Mouse (Mus musculus): Measurements from ENCODE around the gene Tbc1d2.
"Not testable (repeated sequence)": the region's sequence is repeated elsewhere in the genome, so short reads cannot be mapped to it uniquely, and the experiment has no call there.

Tbc1d2 gene

DNA sequence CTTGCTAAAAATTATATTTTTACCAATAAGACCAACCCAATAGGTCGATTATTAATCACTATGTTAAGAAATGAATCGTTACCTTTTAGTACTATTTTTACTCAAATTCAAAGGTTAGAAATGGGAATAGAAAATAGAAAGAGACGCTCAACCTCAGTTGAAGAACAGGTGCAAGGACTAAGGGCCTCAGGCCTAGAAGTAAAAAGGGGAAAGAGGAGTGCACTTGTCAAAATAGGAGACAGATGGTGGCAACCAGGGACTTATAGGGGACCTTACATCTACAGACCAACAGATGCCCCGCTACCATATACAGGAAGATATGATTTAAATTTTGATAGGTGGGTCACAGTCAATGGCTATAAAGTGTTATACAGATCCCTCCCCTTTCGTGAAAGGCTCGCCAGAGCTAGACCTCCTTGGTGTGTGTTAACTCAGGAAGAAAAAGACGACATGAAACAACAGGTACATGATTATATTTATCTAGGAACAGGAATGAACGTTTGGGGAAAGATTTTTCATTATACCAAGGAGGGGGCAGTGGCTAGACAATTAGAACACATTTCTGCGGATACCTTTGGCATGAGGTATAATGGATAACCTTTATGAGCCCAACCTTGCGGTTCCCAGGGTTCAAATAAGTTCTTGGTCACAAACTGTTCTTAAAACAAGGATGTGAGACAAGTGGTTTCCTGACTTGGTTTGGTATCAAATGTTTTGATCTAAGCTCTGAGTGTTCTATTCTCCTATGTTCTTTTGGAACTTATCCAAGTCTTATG lies 74.3 kb downstream of the Tbc1d2 start:
- DNase-seq, result not testable (repeated sequence)

DNA sequence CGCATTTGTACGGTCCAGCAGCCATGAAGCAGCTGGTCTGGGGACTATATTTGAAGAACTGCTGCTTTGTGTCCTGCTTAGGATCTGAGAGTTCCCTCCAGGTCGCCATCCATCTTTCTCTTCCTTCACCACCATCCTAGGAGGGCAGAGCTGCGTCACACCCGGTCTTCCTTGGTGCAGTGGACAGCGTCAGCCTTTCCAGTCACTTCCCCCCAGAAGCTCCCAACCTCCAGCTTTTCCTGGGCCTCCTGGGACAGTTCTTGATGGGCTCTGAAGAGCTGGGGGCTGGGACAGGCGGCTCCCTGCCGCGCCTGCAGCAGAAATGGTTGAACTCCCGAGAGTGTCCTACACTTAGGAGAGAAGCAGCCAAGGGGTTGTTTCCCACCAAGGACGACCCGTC lies 75.2 kb downstream of the Tbc1d2 start:
- no peak for DNase-seq

- no peak for DNase-seq
These were observed 75.8 kb downstream of the Tbc1d2 start for GRCm38 (mm10) chr4:46574024-46574753.

DNA sequence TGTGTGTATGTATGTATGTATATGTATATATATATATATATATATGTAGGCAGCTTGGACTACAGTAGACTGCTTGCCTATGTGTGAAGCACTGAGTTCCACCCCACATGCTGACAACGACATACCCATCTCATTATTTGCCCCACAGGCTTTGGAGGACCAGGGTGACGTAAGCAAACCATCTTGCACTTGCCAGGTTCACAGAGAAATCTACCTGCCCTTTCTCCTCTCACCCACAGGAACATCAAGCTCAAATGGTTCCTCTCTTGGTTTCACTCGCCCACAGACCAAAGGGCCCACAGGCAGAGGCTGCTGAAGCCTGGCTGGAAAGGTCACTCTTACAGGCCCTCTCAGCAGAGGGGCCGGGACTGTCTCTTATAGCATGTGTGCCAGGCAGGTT lies 77.4 kb downstream of the Tbc1d2 start:
- no peak for DNase-seq

GRCm38 (mm10) chr4:46571744-46572143 lies 78.3 kb downstream of the Tbc1d2 start:
- DNase-seq, result no peak

GRCm38 (mm10) chr4:46569671-46570070 lies 80.3 kb downstream of the Tbc1d2 start:
- DNase-seq, result no peak

GRCm38 (mm10) chr4:46568169-46568568 lies 81.8 kb downstream of the Tbc1d2 start:
- no peak for DNase-seq

DNA sequence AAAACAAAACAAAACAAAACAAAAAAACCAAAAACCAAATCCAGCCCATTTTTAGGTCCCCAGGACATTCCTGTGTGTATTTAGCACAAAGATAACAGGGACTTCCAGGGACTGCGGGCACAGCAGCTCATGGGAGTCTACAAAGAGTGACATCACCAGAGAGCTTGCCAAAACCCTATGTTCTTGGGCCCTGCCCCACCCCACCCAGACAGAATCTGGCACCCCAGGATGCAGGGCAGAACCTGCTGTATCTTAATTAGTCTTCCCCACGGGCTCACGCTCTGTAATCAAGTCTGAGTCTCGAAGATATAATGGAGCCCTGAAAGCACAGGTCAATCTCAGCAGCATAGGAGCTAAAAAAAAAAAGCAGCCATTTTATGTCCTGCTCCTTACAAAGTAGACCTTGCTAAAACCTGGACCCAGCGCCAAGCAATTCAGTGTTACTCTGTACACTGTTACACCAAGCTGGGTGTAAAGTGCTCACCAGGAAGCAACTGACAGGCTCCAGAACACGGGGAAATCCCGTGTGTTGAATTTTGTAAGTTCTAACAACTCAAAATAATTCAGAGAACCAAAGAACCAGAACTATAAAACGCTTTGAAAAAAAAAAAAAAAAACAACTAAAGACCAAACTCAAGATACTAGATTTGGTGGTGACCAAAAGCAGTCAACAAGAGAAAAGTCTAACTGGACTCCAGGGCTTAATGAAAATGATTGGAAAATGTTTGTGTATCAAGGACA lies 82.9 kb downstream of the Tbc1d2 start:
- no peak for DNase-seq

- DNase-seq, result no peak
These were observed 84.5 kb downstream of the Tbc1d2 start for GRCm38 (mm10) chr4:46565393-46565955.

DNA sequence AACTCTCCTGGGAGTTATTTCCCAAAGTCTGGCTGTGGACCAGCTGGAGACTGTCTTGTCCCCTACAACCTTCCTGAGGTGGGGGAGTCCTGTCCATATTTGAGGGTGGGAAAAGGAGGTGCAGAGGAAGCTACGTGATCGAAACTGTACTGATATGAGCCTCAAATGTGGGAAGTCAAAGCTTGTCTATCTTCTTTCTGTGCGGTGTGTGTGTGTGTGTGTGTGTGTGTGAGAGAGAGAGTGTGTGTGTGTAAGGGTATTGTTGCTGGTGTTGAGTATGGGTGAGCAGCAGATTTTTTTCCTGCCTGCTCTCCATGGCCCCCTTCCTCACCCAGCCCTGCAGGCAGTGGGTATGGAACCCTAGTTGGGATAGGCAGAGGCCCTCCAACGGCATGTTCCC lies 85.8 kb downstream of the Tbc1d2 start:
- DNase-seq, result no peak

GRCm38 (mm10) chr4:46563847-46564246 lies 86.2 kb downstream of the Tbc1d2 start:
- no peak for DNase-seq

DNA sequence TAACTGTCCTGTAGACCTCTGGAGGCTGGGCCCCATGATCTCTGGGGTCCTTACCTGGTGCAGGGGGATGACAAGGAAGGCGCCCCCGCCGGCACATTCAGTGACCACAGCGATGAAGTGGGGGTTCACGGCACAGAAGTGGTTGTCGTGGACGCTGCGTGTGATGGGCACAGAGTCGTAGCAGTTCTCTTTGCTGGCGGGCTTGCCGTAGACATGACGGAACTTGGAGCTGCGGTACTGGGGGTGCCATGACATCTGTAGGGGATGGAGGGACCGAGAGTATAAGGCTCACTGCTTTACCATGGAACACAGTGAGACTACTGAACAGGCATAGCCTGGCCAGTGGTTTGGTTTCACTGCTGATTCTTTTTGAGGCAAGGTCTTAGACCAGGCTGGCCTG lies 87.2 kb downstream of the Tbc1d2 start:
- no peak for DNase-seq

- no peak for DNase-seq
These were observed 88.0 kb downstream of the Tbc1d2 start for GRCm38 (mm10) chr4:46562037-46562436.

GRCm38 (mm10) chr4:46560069-46560705 lies 89.8 kb downstream of the Tbc1d2 start:
- DNase-seq, result no peak

DNA sequence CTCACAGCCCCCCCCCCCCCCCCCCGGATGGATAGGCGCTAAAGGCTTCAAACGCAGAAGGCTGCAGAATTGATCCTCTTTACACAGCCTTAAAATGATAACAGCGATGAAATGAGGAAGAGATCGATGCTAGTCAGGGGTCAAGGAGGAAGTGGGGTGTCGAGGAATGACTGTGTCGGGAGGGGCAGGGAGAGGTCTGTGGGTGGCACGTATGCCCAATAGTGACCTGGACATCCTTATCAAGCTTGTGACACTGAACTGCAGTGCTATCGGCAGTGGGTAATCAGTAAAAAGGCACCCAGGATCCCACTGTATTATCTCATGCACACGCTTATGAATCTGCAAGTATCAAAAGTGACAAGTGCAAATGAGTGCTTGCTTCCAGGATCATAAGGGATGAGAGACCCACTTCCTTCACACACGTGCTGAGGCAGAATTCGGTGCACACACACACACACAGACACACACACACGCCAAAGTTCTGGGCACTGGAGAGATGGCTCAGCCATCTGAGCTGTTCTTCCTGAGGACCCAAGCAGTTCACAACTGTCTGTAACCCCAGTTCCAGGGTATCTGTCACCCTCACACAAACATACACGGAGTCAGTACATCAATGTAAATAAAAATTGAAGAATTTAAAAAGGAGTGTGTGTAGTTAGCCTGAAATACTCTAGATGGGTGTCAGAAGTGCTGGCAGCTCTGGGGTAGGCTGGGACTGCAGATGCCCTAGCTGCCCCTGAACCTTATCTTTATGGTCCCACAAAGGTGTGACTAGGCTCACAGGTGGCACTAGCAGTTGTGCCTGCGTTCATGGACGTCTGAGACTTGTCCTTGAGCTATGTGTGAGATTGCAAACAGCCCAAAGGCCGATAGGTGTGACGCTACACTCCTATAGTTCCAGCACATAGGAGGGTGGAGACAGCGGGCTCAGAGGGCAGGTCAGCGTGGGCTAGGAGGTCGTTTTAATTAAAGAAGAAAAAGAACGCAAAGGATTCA lies 91.0 kb downstream of the Tbc1d2 start:
- no peak for DNase-seq

DNA sequence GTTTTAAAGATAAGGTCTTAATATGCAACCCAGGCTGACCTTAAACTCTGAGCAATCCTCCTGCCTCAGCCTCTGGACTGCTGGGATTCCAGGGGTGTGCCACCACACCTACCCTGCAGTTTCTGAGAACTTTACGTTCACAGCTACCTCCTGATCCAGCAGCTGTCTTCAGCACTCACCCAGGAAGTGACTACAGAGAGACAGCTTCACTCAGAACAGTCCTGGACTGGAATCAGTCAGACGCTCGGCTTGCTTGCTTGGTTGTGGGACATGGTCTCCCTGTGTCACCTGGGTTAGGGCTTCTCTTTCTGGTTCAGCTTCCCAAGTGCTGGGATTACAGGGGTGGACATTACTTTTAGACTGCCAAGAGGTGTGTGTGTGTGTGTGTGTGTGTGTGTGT lies 93.1 kb downstream of the Tbc1d2 start:
- DNase-seq, result no peak

GRCm38 (mm10) chr4:46555762-46556161 lies 94.2 kb downstream of the Tbc1d2 start:
- no peak for DNase-seq

All from kidney, adult 9 months (tissue).